22 mouse cellular contexts compared by ENCODE assay signal in the genomic region with DNA sequence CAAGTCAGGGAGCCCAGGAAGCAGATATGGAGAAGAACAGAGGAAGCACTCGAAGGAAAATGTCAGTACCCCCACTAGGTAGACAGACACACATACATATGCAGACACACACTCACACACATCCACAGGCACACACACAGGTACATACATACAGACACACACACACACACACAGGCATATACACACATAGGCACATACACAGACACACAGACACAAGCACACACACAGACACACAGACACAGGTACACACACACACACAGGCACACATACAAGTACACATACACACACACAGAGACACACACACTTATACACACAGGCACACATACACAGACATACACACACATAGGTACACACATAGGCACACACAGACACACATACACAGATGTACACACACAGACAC. TPM values are rescaled to one million over a fixed set of nuclear protein-coding genes. Genes with fewer than 3 reads are reported as not detected.
"Had no signal": no experiment of that assay in that cellular context is flagged by ENCODE, and none has a peak within 500 bp of the region (broad histone marks: within the 10 kb centered on the region; RNA-seq: fewer than 3 reads in every experiment).

No protein-coding gene starts in this region.

- ATAC-seq: midbrain, embryonic 15.5 days had no signal

- H3K4me2 ChIP-seq: liver, embryonic 13.5 days; midbrain, embryonic 15.5 days; neural tube, embryonic 12.5 days; neural tube, embryonic 15.5 days had no signal

- H3K27ac ChIP-seq: liver, embryonic 13.5 days; midbrain, embryonic 15.5 days; neural tube, embryonic 12.5 days; neural tube, embryonic 15.5 days; stomach, postnatal 0 days had no signal

- H3K9ac ChIP-seq: liver, embryonic 13.5 days; midbrain, embryonic 15.5 days; neural tube, embryonic 12.5 days; neural tube, embryonic 15.5 days had no signal

- H3K27me3 ChIP-seq: liver, embryonic 13.5 days; midbrain, embryonic 15.5 days; neural tube, embryonic 12.5 days; neural tube, embryonic 15.5 days had no signal

- DNase-seq: kidney, adult 18-20 months; kidney, adult 9 months; kidney, postnatal 10 days; kidney, postnatal 36 days; left cerebral cortex, postnatal 4 days; liver, embryonic 13.5 days; lung, adult 2 months; lung, postnatal 14 days; lung, postnatal 4 days; right cerebral cortex, adult 18-20 months; right cerebral cortex, postnatal 14 days; right cerebral cortex, postnatal 4 days; thymus, adult 2 months; thymus, postnatal 14 days; thymus, postnatal 4 days had no signal

- H3K36me3 ChIP-seq: liver, embryonic 13.5 days; midbrain, embryonic 10.5 days; midbrain, embryonic 15.5 days; neural tube, embryonic 12.5 days; neural tube, embryonic 15.5 days had no signal

- H3K9me3 ChIP-seq: liver, embryonic 13.5 days; midbrain, embryonic 10.5 days; midbrain, embryonic 15.5 days; neural tube, embryonic 12.5 days; neural tube, embryonic 15.5 days had no signal

- H3K4me3 ChIP-seq: liver, embryonic 13.5 days; midbrain, embryonic 10.5 days; midbrain, embryonic 15.5 days; neural tube, embryonic 12.5 days; neural tube, embryonic 15.5 days had no signal

RNA-seq across cellular contexts. Expression of gene Pgf, which starts 22.4 kb away (rescaled TPM):
- total RNA-seq: liver, adult 2 months; megakaryocyte progenitor cell, adult 5-6 weeks had no signal
- polyA plus RNA-seq: liver, adult 2 months had no signal

RNA-seq across cellular contexts. Expression of gene Rps6kl1, which starts 48.9 kb away (rescaled TPM):
- total RNA-seq: megakaryocyte progenitor cell, adult 5-6 weeks had no signal
